Mouse (Mus musculus) effector memory CD4-positive, alpha-beta T cell, adult 7 months (primary cell): Measurements from ENCODE around the gene Zfp943. TPM values are rescaled to one million over a fixed set of nuclear protein-coding genes. Genes with fewer than 3 reads are reported as not detected.

Experiments
- polyA plus RNA-seq: library from polyadenylated mRNA; unstranded; fragments of 100-300 nt; shearing (Covaris generic); gene quantifications from one replicate; pipeline ENCODE4 v1.2.1, GENCODE M21; 2017

The Zfp943 gene
- 14.0 TPM for polyA plus RNA-seq

GRCm38 (mm10) chr17:21962107-21962907 is at the start of gene Zfp943, which contains the start of gene Zfp942:
Gene Zfp943, plus strand, starts transcription at chr17:21962552.
Gene Zfp942, minus strand, starts transcription at chr17:21962464.

Other genes starting within 250 kb of the Zfp943 start
- 0.52 TPM for gene Zfp229, start 231.8 kb upstream of the Zfp943 start, polyA plus RNA-seq
- gene Zfp820, start 116.8 kb upstream of the Zfp943 start, polyA plus RNA-seq = 0.18 TPM
- gene Zfp995, start 52.6 kb upstream of the Zfp943 start, polyA plus RNA-seq = 12.6 TPM
- 20.4 TPM for gene Zfp942, start 88 bp upstream of the Zfp943 start, polyA plus RNA-seq
- 0.39 TPM for gene Zfp947, start 203.6 kb downstream of the Zfp943 start, polyA plus RNA-seq